Mouse (Mus musculus) cerebellum, adult 2 months (tissue): Measurements from ENCODE around the gene Gtf3c6. TPM values are rescaled to one million over a fixed set of nuclear protein-coding genes. Genes with fewer than 3 reads are reported as not detected.

Experiments used
- DNase-seq, 2 experiments: peaks; one replicate each; pipeline ENCODE4 v3.0.0; 2021
- H3K27ac ChIP-seq: fragments of 200-500 bp; 2 replicates; pipeline ENCODE4 v1.5.1; 2012; ENCODE audit warnings: low read length, control low read depth, inconsistent platforms; ENCODE audit not compliant: insufficient read depth
- H3K27me3 ChIP-seq: fragments of 200-500 bp; 2 replicates; pipeline ENCODE4 v1.6.1; 2012; ENCODE audit warnings: inconsistent platforms, mild to moderate bottlenecking, low read length, moderate library complexity; ENCODE audit not compliant: control insufficient read depth, insufficient read depth
- H3K4me1 ChIP-seq: fragments of 200-500 bp; 2 replicates; pipeline ENCODE4 v1.6.1; 2011; ENCODE audit warnings: low read length; ENCODE audit not compliant: control insufficient read depth, insufficient read depth
- H3K4me3 ChIP-seq: fragments of 200-500 bp; replicated peaks from 2 replicates; pipeline ENCODE3; 2011; ENCODE audit warnings: mild to moderate bottlenecking, low read depth, low read length, control low read depth; ENCODE audit not compliant: insufficient read depth
- CTCF ChIP-seq: fragments of 200-500 bp; IDR thresholded peaks from 2 replicates; pipeline ENCODE4 v1.5.1; 2011; ENCODE audit warnings: low read depth, mild to moderate bottlenecking, control low read depth, low read length, moderate library complexity, borderline replicate concordance; ENCODE audit not compliant: insufficient read depth
- POLR2A ChIP-seq: fragments of 200-500 bp; IDR thresholded peaks from 2 replicates; pipeline ENCODE4 v1.6.1; 2011; ENCODE audit warnings: low read length, control low read depth, borderline replicate concordance; ENCODE audit not compliant: insufficient read depth
- WGBS: fragments of 180-500 bp; shearing (Covaris S2); methylation state at CpG from one replicate; pipeline ENCODE4 v1.1.7; 2018; 5-methylcytosine and 5-hydroxymethylcytosine counted together
- polyA plus RNA-seq: library from polyadenylated mRNA; depleted of rRNA; stranded (reverse); fragments of >200 nt; gene quantifications from 2 replicates; pipeline ENCODE4 v1.2.3, GENCODE M21; 2012

Gtf3c6 gene
- polyA plus RNA-seq, 1 experiment = 33.2 TPM

DNA sequence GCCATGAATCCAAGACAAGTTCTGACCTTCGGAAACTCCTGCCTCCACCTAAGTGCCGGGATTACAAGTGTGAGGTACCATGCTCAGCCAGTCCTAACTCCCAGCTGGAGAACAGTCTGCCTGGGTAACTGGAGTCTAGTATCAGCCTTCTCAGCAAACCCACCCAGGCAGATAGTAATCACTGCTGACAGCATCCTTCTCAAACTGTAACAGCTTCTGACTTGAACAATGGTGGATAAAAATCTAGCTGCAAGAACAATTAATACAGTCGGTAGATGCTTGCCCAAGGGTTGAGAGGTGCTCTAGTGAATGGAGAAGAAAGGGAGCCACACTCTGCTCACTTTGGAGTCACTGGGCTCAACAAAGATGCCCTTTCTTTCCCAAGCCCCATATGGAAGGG lies 13.3 kb upstream of the Gtf3c6 start:
- H3K27me3 ChIP-seq = no peaks in the 10 kb centered on the region
- H3K4me1 ChIP-seq = no peaks in the 10 kb centered on the region
- WGBS = 66% methylated on average over 3 of the region's 3 CpGs
- DNase-seq = no peak
- TF ChIP-seq POLR2A (no peak), CTCF (no peak)
- H3K27ac ChIP-seq = no peak overlapping the region
- H3K4me3 ChIP-seq = no peak overlapping the region

DNA sequence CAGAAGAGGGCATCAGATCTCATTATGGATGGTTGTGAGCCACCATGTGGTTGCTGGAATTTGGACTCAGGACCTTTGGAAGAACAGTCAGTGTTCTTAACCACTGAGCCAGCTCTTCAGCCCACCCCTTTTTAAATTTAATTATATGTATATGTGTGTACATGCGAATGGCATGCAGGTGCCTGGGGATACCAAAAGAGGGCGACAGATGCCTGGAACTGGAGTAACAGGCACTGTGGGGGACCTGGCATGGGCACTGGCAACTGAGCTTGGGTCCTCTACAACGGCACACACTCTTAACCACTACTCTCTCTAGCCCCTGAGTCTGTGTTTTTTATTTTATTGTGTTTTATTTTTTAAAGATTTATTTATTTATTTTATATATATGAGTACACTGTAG lies 7.0 kb upstream of the Gtf3c6 start:
- no peak for DNase-seq
- no peak overlapping the region for H3K4me3 ChIP-seq
- TF ChIP-seq POLR2A (no peak), CTCF (no peak)
- H3K4me1 ChIP-seq = no peaks in the 10 kb centered on the region
- H3K27me3 ChIP-seq = no peaks in the 10 kb centered on the region
- H3K27ac ChIP-seq = no peak overlapping the region
- 75% methylated on average over 3 of the region's 3 CpGs for WGBS

DNA sequence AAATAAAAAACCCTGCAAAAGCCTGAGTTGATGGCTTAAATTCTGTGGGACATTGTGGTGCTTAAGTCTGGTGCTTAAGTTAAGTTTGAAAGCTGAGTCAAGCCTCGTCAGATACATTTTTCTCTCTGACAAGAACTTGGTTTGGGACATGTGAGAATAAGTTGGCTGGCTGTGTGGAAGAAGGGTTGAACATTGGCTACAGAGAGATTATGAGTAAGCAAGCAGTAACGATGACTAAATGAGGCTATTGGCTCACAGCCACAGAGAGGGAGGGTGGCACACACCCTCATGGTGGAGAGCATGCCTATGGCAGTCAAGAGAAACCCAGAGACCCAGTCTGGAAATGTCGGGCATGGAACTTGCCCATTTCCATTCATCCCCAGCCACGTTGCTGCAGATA lies 5.8 kb upstream of the Gtf3c6 start:
- Histone ChIP-seq H3K4me1 (no peaks in the 10 kb centered on the region), H3K4me3 (no peak overlapping the region), H3K27me3 (no peaks in the 10 kb centered on the region), H3K27ac (no peak overlapping the region)
- 59% methylated on average over 4 of the region's 4 CpGs for WGBS
- no peak for DNase-seq
- no peak for TF ChIP-seq CTCF
- no peak for TF ChIP-seq POLR2A

DNA sequence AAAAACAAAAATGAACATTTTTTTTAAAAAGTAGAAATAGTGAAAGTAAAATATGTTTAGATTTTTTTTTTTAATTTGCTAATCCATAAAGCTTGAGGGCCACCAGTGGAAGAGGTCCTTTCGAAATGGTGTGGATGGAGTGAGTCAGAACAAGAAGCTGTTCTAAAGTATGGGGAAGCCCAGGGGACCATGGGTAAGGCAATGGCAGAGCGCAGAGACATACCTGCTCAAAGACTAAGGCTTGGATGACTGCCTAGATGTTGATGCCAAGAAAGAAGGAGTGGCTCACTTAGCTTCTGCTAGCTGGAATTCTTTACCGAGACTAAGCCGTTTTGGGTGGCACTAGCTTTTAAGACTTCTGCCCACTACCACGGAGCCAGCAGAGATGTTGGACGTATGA lies 4.3 kb upstream of the Gtf3c6 start:
- TF ChIP-seq POLR2A (no peak), CTCF (no peak)
- WGBS = 56% methylated on average over 6 of the region's 6 CpGs

DNA sequence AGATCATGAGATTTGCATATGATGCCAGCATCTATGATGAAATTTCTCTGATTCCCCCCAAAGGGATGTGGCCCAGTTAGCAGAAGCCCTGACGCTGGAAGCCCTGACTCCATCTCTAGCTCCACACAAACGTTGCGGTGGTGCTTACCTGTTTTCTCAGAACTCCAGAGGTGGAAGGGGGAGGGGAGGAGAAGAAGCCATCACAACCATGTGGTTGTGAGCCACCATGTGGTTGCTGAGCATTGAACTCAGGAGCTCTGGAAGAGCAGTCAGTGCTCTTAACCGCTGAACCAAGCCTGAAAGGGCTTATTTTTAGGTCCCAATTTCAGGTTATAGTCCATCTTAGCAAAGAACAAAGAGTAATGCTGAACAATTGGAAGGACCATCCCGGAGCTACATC lies 2.4 kb upstream of the Gtf3c6 start:
- DNase-seq = no peak
- H3K27ac ChIP-seq = no peak overlapping the region
- peaks cover 4% of the 10 kb centered on the region for H3K4me1 ChIP-seq
- TF ChIP-seq CTCF (no peak), POLR2A (no peak)
- H3K4me3 ChIP-seq = no peak overlapping the region
- 71% methylated on average over 5 of the region's 5 CpGs for WGBS
- H3K27me3 ChIP-seq = no peaks in the 10 kb centered on the region

More for the DNA sequence above, 4.3 kb upstream of the Gtf3c6 start:
- H3K4me1 ChIP-seq = no peaks in the 10 kb centered on the region
- H3K27me3 ChIP-seq = no peaks in the 10 kb centered on the region
- H3K4me3 ChIP-seq = no peak overlapping the region
- DNase-seq = no peak
- H3K27ac ChIP-seq = no peak overlapping the region

DNA sequence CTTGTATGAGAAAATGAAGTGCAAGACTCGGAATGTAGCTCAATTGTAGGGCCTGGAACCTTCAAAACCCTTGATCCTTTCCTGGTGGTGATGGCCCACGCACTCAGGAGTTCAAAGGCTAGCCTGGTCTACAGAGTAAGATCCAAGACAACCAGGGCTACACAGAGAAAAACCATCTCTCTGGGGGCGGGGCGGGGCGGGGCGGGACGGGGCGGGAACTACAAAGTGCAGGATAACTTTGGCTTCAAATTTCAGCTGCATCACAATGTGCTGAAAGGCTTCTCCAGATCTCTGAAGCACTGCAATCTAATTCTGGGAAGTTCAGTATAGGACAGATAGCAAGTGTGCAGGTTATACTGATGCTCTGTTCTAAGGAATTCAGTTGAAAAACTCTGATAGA lies 1.6 kb upstream of the Gtf3c6 start:
- Histone ChIP-seq H3K27me3 (no peaks in the 10 kb centered on the region), H3K27ac (no peak overlapping the region), H3K4me1 (peaks cover 4% of the 10 kb centered on the region), H3K4me3 (no peak overlapping the region)
- TF ChIP-seq CTCF (no peak), POLR2A (no peak)
- WGBS = 24% methylated on average over 8 of the region's 8 CpGs
- DNase-seq = no peak

DNA sequence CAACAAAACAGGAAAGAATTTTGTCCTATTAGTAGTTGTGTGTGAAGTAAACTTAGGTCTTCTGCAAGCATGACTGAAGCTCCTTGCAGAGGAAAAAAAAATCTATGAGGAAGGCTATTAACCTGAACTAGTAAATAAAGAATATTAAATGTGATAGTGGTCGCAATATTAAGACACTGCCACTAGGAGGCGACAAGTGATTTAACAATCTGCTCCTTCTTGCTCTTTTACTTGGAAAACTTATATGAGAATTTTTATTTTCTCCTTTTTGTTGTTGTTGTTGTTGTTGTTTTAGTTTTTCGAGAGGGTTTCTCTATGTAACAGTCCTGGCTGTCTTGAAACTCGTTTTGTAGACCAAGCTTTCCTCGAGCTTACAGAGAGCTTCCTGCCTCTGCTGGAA lies 1.1 kb upstream of the Gtf3c6 start:
- DNase-seq = peak; percentile 24 to 62
- WGBS = 2% methylated on average over 5 of the region's 5 CpGs

DNA sequence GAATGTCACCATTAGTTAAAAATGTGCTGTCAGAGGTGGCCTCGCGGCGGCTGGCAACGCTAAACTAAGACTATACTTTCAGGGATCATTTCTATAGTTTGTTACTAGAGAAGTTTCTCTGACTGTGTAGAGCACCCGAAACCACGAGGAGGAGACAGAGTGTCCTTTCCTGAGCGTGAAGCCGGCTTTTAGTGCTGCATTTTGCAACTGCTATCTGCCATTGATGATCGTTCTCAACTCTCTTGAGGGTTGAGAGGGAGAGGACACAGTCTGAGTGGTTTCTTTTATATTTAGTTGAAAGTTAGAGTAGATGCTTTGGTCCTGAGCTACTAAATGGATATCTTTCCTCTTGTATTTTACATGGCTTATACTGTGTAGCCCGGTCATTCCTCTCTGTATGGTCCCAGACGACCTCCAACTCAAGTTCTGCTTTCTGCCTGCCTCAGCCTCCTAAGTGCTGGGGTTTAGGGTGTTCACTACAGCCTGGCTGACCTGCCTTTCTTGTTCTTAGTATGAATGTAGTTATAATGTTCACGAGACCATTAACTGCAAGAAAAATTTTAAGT lies 576 bp upstream of the Gtf3c6 start:
- WGBS = 0% methylated on average over 12 of the region's 12 CpGs
- DNase-seq = peak; percentile 17 to 39

More for the DNA sequence above, 1.1 kb upstream of the Gtf3c6 start:
- Histone ChIP-seq H3K27me3 (no peaks in the 10 kb centered on the region), H3K27ac (no peak overlapping the region), H3K4me3 (peak overlapping the region; percentile 31), H3K4me1 (peaks cover 4% of the 10 kb centered on the region)
- peak; percentile 43; the same call in 1 of the 2 replicates for TF ChIP-seq CTCF
- no peak for TF ChIP-seq POLR2A

More for the DNA sequence above, 576 bp upstream of the Gtf3c6 start:
- Histone ChIP-seq H3K27me3 (no peaks in the 10 kb centered on the region), H3K4me3 (peak overlapping the region; percentile 31), H3K27ac (no peak overlapping the region), H3K4me1 (peaks cover 4% of the 10 kb centered on the region)
- peak; percentile 17; the same call in 1 of the 2 replicates for TF ChIP-seq POLR2A
- TF ChIP-seq CTCF = peak; percentile 37; the same call in 1 of the 2 replicates
